Mouse (Mus musculus): ENCODE measurements around the gene Haus4. TPM values are rescaled to one million over a fixed set of nuclear protein-coding genes. Genes with fewer than 3 reads are reported as not detected.
A peak's percentile ranks its signal among the peaks of the same experiment; 100 is the strongest.

The Haus4 gene
- polyA plus RNA-seq, 1 experiment from 2014 or later = 50.5 TPM

DNA sequence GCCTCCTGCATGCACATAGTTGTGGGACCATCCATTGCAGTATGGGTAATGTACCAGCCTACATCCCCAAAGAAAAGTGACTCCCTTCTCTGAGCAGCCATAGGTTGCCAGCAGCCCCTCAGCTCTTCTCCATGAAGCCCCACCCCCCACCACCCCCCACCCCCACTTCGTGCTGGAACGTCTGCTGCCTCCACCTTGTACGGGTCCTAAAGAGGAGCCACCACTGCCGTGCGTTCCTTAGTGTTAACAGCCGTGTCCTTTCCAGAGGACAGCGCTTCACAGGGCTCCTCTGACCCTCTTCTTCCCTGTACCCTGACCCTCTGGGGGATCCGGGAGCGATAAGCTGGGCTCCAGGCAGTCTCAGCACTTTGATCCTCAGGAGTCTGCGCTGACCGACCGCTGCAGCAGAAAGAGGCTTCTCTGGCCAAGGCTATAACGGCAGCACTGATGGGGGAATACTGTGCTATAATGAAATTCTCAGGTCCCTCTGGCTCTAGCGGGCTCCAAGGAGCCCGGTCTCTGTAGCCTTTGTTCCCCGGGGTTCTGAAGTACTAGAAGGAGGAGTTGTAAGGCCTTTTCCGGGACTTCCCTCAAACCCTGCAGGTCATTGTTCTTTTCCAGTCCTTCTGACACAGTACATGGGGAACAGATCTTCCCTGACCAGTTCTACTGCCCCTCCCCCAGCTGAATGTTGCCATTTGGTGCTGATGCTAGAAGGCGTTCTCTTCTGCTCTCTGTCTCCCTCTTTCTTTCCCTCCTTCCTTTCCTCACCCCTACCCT, 27.0 kb downstream of the Haus4 start:
- no peaks in the 10 kb centered on the region for H3K27me3 ChIP-seq
- H3K36me3 ChIP-seq = no peaks in the 10 kb centered on the region
- peak overlapping the region; percentile 49 for H3K9ac ChIP-seq
- H3K4me2 ChIP-seq (replicated peaks) = peak overlapping the region; percentile 69
- WGBS = under 1% methylated on average over 18 of the region's 18 CpGs
- peak overlapping the region; percentile 73 for H3K27ac ChIP-seq
- ATAC-seq (ENCODE audit: insufficient number of reproducible peaks, insufficient read depth, low FRiP score, low TSS enrichment) = peak; percentile 82; the same call in 1 of the 2 replicates
- no peaks in the 10 kb centered on the region for H3K9me3 ChIP-seq
- H3K4me3 ChIP-seq = peak overlapping the region; percentile 41
- peaks cover 17% of the 10 kb centered on the region for H3K4me1 ChIP-seq

DNA sequence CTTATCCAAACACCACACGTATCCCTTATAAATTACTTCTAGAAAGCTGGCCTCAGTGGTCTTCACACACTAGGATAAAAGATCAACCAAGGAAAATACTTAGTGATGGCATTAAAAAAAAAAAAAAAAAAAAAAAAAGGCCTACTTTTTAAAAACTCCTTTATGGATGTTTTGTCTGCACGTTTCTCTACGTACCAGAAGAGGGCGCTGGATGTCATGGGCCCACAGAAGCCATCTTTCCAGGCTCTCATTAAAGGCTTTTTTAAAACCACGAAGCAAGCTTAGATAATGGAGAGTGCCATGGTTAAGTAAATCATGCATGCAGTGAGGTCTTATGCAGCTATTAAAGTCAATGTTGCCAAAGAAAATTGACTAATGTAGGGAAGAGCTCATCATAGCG, 30.8 kb downstream of the Haus4 start:
- Histone ChIP-seq H3K4me1 (peaks cover 14% of the 10 kb centered on the region), H3K36me3 (no peaks in the 10 kb centered on the region), H3K9ac (no peak overlapping the region), H3K9me3 (no peaks in the 10 kb centered on the region), H3K27ac (no peak overlapping the region), H3K27me3 (no peaks in the 10 kb centered on the region), H3K4me3 (no peak overlapping the region), H3K4me2 (replicated peaks) (no peak overlapping the region)
- ATAC-seq (ENCODE audit: insufficient number of reproducible peaks, insufficient read depth, low FRiP score, low TSS enrichment) = no peak
- 30% methylated on average over 6 of the region's 6 CpGs for whole genome bisulfite sequencing

DNA sequence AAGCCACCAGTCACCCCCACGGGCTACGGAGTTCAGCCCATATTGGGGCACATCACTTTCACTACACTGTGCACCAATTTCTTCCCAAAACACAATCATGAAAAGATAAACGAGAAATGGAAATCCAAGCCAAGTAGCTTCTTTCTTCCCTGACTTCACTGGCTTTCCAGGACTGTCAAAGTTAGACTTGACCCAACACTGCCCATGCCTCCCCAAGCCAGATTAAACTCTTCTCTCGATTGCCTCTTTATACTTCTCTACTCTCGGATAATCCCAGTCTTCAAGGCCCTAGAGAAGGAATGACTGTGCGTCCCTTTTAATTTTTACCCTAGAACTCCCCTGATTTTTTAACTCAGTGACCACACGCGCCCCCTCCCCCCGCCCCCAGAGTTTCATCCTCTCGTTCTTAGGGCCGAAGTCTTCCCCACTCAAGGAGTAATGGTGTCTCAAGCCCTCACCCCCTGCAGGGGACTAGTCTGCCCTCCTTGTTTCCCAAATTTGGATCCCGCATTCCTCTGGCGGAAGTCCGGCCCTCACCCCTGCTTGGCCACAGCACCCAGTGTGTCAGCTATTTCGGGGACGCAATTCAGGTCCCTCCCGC, 37.6 kb downstream of the Haus4 start:
- Histone ChIP-seq H3K27me3 (no peaks in the 10 kb centered on the region), H3K4me3 (peak overlapping the region; percentile 61), H3K36me3 (peaks cover 35% of the 10 kb centered on the region), H3K4me1 (peaks cover 8% of the 10 kb centered on the region; the same call in 1 of the 2 replicates), H3K9me3 (0 out of 2 replicates have a peak, but pooled peaks cover 4% of the 10 kb centered on the region), H3K9ac (peak overlapping the region; percentile 71), H3K27ac (no peak overlapping the region), H3K4me2 (replicated peaks) (peak overlapping the region; percentile 70)
- no peak for ATAC-seq (ENCODE audit: insufficient number of reproducible peaks, insufficient read depth, low FRiP score, low TSS enrichment)
- WGBS = 4% methylated on average over 17 of the region's 17 CpGs

DNA sequence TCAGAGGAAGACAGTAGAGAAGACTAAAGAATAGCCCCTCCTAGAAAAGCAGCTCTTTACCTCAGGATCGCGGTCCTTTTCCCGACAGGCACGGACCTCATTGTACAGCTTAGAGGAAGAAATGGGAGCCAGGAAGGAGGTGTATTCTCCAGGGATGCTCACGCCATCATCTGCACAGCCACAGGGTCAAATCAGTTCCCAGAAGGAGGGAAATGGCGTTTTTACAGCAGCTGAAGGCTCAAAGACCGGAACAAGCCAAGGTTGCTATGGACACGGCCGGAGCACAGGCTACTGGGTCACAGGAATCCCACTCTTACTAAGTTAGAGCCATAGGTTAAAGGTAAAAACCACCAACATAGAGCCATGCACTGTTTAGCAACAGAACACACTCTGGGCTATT, 44.6 kb downstream of the Haus4 start:
- H3K9ac ChIP-seq = no peak overlapping the region
- H3K36me3 ChIP-seq = peaks cover 91% of the 10 kb centered on the region
- H3K9me3 ChIP-seq = 0 out of 2 replicates have a peak, but pooled peaks cover 4% of the 10 kb centered on the region
- H3K4me1 ChIP-seq = no peaks in the 10 kb centered on the region
- WGBS = 91% methylated on average over 9 of the region's 9 CpGs
- no peak overlapping the region for H3K27ac ChIP-seq
- no peak overlapping the region for H3K4me3 ChIP-seq
- H3K27me3 ChIP-seq = no peaks in the 10 kb centered on the region
- no peak for ATAC-seq (ENCODE audit: insufficient number of reproducible peaks, insufficient read depth, low FRiP score, low TSS enrichment)
- no peak overlapping the region for H3K4me2 ChIP-seq (replicated peaks)

DNA sequence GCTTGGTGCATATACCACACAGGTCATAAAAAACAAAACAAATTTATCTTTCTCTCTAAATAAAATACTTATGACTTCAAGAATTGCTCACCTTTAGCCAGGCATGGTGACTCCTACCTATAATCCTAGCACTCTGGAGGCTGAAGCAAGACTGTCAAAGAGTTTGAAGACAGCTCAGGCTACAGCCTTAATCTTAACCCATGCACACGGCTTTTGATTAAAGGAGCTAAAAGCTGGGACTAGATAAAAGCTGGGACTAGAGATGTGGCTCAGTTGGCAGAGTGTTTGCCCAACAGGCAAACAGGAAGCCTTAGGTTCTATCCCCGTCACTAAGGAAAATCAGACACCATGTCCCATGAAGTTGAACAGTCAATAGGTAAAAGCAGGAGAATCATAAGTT, 51.3 kb downstream of the Haus4 start:
- Histone ChIP-seq H3K4me1 (no peaks in the 10 kb centered on the region), H3K9ac (no peak overlapping the region), H3K4me2 (replicated peaks) (no peak overlapping the region), H3K27ac (no peak overlapping the region), H3K4me3 (no peak overlapping the region), H3K36me3 (peaks cover 25% of the 10 kb centered on the region), H3K9me3 (no peaks in the 10 kb centered on the region), H3K27me3 (no peaks in the 10 kb centered on the region)
- 84% methylated on average over 2 of the region's 2 CpGs for WGBS
- ATAC-seq (ENCODE audit: insufficient number of reproducible peaks, insufficient read depth, low FRiP score, low TSS enrichment) = no peak

DNA sequence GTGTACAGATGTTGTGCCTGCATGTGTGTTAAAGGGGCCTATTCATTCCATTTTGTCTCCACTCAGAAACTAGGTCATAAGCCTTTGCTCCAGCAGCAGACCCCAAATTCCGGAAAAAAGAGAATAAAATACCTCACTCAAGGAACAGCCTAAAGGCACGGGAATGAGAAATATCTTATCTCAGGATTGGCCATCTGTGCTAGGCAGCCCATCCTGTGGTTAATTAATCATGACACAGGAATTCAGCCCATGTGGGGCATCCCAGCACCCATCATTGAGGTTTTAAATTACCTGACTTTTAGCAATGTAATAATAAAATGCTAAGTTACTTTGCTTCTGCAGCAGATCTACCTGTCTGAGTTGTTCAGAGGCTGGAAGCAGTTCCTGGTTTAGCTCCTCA, 53.1 kb downstream of the Haus4 start:
- Histone ChIP-seq H3K4me3 (no peak overlapping the region), H3K9ac (no peak overlapping the region), H3K27me3 (no peaks in the 10 kb centered on the region), H3K36me3 (peaks cover 7% of the 10 kb centered on the region), H3K9me3 (no peaks in the 10 kb centered on the region), H3K4me1 (no peaks in the 10 kb centered on the region), H3K27ac (no peak overlapping the region), H3K4me2 (replicated peaks) (no peak overlapping the region)
- ATAC-seq (ENCODE audit: insufficient number of reproducible peaks, insufficient read depth, low FRiP score, low TSS enrichment) = no peak
- 52% methylated on average over 2 of the region's 2 CpGs for WGBS

DNA sequence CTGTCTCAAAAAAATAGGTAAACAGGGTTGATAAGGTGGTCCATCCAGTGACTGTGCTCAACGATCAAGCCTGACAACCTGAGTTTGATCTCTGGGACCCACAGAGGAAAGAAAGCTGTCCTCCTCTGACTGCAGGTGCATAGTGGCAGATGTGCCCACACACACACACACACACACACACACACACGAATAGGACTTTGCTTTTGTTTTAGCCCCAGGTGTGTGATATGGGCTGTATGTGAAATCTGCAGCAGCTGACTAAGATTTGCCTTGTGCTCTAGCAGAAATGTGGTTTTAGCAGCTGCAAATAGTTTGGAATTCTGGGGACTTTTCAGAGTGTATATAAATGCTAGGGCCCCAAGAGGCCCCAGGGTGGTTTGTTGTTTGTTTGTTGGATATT, 55.1 kb downstream of the Haus4 start:
- Histone ChIP-seq H3K4me2 (replicated peaks) (no peak overlapping the region), H3K4me1 (no peaks in the 10 kb centered on the region), H3K36me3 (no peaks in the 10 kb centered on the region), H3K4me3 (no peak overlapping the region), H3K9ac (no peak overlapping the region), H3K9me3 (no peaks in the 10 kb centered on the region), H3K27me3 (no peaks in the 10 kb centered on the region), H3K27ac (no peak overlapping the region)
- WGBS = 84% methylated on average over 2 of the region's 2 CpGs
- no peak for ATAC-seq (ENCODE audit: insufficient number of reproducible peaks, insufficient read depth, low FRiP score, low TSS enrichment)

DNA sequence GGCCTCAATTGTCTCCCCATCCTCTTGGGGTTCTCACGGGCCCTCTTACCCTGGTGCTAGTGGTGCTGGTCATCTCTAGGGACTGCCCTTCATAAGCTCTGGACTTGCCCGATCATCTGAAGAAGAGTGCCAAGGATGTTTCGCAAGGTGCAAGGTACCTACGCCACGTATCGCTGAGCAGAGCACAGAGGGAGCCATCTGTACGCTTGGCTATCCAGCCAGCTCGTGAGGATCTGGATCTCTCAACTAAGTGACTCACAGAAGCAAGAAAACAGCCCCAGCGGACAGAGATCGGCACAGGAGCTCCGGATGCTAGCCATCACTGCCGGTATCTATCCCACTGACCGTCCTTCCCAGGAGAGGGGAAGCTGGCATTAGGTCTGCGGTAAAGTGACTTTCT, 57.7 kb downstream of the Haus4 start:
- Histone ChIP-seq H3K27me3 (no peaks in the 10 kb centered on the region), H3K9me3 (no peaks in the 10 kb centered on the region), H3K36me3 (no peaks in the 10 kb centered on the region), H3K4me2 (replicated peaks) (no peak overlapping the region), H3K9ac (no peak overlapping the region), H3K4me1 (no peaks in the 10 kb centered on the region), H3K27ac (no peak overlapping the region), H3K4me3 (no peak overlapping the region)
- 92% methylated on average over 14 of the region's 14 CpGs for WGBS
- ATAC-seq (ENCODE audit: insufficient number of reproducible peaks, insufficient read depth, low FRiP score, low TSS enrichment) = no peak

DNA sequence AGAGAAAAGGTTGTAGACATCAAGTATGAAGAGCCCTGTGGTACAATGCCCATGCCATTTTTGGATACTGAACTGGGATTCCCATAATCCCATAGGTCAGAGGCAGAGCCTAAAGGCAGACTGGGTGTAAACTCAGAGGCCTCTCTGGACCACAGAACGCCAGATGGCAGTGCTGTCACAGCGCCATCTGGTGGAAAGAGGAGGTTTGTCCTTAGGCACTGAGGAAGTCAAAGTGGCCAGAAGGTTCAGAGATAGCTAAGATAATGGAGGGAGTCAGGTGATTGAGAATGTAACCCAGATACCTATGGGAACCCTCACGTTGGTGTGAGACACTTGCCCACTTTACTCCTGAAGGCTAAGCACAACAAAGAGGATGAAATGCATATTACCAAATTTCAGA, 60.2 kb downstream of the Haus4 start:
- Histone ChIP-seq H3K9ac (no peak overlapping the region), H3K4me3 (no peak overlapping the region), H3K27ac (no peak overlapping the region), H3K36me3 (no peaks in the 10 kb centered on the region), H3K4me1 (no peaks in the 10 kb centered on the region), H3K4me2 (replicated peaks) (no peak overlapping the region), H3K27me3 (no peaks in the 10 kb centered on the region), H3K9me3 (no peaks in the 10 kb centered on the region)
- no peak for ATAC-seq (ENCODE audit: insufficient number of reproducible peaks, insufficient read depth, low FRiP score, low TSS enrichment)
- whole genome bisulfite sequencing = 2% methylated on average over 3 of the region's 3 CpGs

DNA sequence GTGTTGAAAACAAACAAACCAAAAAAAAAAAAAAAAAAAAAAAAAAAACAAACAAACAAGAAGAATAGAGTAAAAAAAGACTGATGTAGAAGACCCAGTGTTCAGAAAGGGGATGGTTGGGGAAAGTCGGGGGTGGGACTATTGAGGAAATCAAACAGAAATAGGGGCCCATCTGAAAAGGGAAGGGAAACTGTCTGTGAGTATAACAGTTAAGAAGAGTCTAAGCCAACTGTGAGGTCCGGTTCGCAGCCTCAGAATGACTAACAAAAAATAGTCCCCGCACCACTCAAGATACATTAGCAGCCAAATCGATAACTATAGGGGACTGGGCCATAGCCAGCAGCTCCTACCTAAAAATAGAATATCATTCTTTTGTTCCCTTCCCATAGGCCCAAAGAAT, 61.2 kb downstream of the Haus4 start:
- Histone ChIP-seq H3K4me3 (no peak overlapping the region), H3K36me3 (no peaks in the 10 kb centered on the region), H3K9ac (no peak overlapping the region), H3K27ac (no peak overlapping the region), H3K27me3 (no peaks in the 10 kb centered on the region), H3K4me1 (no peaks in the 10 kb centered on the region), H3K4me2 (replicated peaks) (no peak overlapping the region), H3K9me3 (no peaks in the 10 kb centered on the region)
- ATAC-seq (ENCODE audit: insufficient number of reproducible peaks, insufficient read depth, low FRiP score, low TSS enrichment) = no peak
- 92% methylated on average over 5 of the region's 5 CpGs for WGBS

DNA sequence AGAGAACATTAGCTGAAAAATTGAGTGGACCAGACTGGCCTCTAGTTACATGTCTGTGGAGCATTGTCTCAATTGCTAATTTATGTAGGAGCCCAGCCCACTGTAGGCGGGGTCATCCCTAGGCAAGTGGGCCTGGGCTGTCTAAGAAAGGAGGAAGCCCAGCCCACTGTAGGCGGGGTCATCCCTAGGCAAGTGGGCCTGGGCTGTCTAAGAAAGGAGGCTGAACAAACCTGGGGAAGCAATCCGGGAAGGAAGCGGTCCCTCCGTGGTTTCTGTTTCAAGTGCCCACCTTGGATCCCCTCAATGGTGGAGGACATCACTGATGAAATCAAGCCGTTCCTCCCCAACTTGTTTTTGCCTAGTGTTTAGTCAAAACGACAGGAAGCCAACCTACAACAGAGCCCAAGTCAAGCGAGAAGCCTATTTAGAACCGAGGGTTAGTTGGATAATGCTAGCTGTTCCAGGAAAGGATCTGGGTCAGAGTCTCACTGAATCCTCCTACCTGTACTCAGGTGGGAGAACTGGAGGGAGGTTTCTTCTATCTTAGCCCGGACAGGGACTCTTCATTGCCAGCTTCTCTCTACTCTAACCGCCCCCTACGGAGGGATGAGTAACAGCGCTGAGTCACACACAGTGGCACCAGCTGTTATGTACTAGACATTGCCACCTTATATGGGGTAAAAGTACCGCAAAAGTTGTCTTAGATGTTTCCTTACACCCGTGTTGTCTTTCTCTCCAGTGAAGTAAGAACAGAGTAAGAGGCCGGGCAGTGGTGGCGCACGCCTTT, 61.9 kb downstream of the Haus4 start:
- no peak for ATAC-seq (ENCODE audit: insufficient number of reproducible peaks, insufficient read depth, low FRiP score, low TSS enrichment)
- Histone ChIP-seq H3K4me3 (no peak overlapping the region), H3K27ac (no peak overlapping the region), H3K4me2 (replicated peaks) (no peak overlapping the region), H3K27me3 (no peaks in the 10 kb centered on the region), H3K36me3 (no peaks in the 10 kb centered on the region), H3K9ac (no peak overlapping the region), H3K4me1 (no peaks in the 10 kb centered on the region), H3K9me3 (no peaks in the 10 kb centered on the region)
- 70% methylated on average over 18 of the region's 18 CpGs for WGBS
